Mouse (Mus musculus) cerebellum, adult 11-12 months (tissue): ENCODE data around the gene Cat.

ENCODE experiments used
- DNase-seq: peaks from one replicate; pipeline ENCODE4 v3.0.0; 2022

The Cat gene

DNA sequence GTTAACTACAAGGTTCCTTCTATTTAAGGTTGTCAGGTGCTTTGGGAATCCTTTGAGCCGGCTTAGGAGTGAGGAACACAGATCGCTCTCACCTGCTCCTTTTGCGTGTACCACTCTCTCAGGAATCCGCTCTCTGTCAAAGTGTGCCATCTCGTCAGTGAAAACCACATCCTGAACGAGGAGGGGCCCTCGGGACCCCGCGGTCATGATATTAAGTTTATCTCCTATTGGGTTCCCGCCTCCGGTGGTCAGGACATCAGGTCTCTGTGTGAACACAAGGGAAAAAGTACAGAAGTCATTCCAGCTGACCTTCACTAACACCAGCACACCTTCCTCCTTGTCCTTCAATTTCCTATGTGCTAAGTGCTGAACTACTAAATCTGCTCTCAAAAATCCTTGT, 8.3 kb downstream of the Cat start:
- DNase-seq, result no peak

DNA sequence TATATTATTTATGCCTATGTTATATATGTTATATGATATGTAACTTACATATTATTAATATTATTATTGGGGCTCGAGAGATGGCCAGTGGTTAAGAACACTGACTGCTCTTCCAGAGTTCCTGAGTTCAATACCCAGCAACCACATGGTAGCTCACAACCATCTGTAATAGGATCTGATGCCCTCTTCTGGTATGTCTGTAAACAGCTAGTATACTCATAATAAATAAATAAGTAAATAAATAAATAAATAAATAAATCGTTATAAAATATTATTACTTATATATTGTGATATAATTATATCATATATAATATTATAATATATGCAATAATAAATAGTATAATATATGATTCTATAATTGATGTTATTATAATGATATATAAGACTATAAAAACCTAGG, 8.8 kb downstream of the Cat start:
- no peak for DNase-seq

DNA sequence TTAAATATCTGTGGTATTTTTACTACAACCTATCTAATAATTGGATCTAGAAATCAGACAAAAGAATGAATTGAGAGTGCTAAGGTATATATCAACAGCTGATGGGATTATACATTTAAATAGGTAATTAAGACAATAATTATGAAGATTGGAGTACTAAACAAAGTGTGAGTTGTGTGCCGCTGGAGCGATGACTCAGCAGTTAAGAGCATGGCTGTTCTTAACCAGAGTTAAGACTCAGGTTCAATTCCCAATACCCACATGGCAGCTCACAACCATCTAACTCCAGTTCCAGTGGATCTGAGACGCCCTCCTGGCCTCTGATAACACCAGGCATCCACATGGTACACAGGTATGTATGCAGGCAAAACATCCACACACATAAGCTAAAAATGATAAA, 11.6 kb downstream of the Cat start:
- DNase-seq, result no peak

GRCm38 (mm10) chr2:103466984-103467588, 17.9 kb downstream of the Cat start:
- peak; percentile 70 for DNase-seq

DNA sequence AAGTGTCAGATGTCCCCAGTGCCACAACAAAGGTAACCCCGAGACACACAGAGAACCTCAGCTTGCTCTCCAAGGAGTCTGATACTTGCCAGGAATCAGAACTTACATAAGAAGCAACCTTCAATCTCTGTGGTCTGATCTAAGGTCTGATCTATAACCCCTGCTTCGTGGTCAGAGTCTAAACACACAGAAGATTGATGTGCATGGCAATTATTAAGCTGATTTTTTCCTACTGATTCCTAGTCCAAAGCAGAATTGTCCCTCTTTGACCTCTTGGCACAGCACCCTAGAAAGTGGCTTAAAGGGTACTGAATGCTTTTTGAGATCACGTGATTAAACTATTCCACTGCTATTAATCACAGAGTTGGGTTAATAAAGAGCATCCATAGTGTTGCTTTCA, 18.7 kb downstream of the Cat start:
- no peak for DNase-seq

GRCm38 (mm10) chr2:103465429-103465828, 19.5 kb downstream of the Cat start:
- no peak for DNase-seq

DNA sequence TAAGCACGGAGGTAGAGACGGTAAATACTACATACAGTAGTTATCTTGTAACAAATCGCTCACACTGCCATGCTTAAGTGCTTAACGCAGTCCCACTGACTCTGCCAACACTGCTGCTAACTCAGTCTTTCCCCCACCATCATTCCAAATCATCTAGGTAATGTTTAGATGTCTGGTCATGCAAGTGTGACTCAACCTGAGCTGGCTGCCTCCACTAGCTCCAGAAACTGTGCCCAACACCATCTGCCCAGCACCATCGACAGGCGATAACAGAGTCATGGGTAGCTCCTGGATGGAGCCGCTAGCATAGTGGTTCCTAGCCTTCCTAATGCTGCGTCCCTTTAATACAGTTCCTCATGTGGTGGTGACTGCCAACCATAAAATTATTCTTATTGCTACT, 20.4 kb downstream of the Cat start:
- no peak for DNase-seq

GRCm38 (mm10) chr2:103462746-103463145, 22.2 kb downstream of the Cat start:
- no peak for DNase-seq

DNA sequence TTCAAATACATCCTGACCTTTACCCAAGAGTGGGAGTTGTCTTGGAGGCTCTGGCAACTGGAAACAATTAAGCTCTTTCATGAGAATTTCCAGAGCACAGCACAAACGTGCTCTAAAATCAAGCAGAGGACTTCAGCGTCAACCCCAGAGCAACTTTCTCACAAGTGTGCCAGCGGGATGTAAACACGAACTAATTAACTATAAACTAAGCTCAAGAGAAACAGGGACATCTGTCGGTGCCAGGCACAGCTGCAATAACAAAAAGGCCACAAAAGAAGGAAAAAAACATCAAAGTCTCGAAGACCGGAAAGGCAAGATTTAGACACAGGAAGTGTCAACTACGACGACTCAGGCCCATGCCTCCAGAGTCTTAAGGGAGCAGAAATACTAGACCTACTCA, 23.2 kb downstream of the Cat start:
- DNase-seq, result no peak

- DNase-seq, result no peak
Observed at GRCm38 (mm10) chr2:103461210-103461609, 23.8 kb downstream of the Cat start.

- no peak for DNase-seq
Observed at GRCm38 (mm10) chr2:103459069-103459468, 25.9 kb downstream of the Cat start.

DNA sequence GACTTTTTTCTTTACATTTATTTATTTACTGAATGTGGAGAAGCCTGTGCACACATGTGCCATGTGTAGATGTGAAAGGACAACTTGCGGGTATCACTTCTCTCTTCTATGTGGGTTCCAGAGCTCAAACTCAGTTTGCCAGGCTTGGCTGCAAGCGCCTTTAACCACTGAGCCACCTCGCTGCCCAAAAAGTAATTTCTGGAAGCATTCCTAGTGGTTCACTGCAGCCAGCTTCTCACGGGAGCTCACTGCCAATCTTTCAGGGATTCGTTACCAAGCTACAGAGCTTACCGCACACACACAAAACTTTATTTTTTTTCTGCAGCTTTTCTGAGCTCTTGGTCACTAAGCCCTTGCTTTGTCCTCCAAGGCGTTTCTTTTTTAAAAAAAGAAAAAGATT, 27.3 kb downstream of the Cat start:
- DNase-seq, result no peak

GRCm38 (mm10) chr2:103457048-103457447, 27.9 kb downstream of the Cat start:
- DNase-seq, result no peak

- peak; percentile 67 for DNase-seq
Observed at GRCm38 (mm10) chr2:103456646-103457045, 28.3 kb downstream of the Cat start.

DNA sequence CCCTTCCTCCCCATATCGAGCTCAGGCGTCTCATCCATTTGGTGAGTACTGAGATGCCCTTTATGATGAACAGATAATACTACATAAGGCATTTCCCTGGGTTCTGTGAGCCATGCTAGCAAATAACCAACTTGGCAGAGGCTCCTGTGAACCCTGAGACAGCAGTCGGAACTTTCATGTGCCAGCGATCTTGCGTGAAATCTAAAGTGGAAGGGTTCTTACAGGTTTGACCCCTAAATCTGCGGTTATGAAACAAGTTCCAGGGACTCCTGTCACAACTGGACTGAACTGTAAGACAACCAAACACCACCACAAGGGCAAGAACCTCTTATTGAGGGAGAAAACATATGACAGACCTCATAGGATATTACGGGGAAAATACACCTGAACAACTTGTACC, 29.2 kb downstream of the Cat start:
- no peak for DNase-seq

- DNase-seq, result no peak
Observed at GRCm38 (mm10) chr2:103452550-103452949, 32.4 kb downstream of the Cat start.

GRCm38 (mm10) chr2:103450267-103450666, 34.7 kb downstream of the Cat start:
- DNase-seq, result no peak

- DNase-seq, result no peak
Observed at GRCm38 (mm10) chr2:103449813-103450212, 35.1 kb downstream of the Cat start.

- no peak for DNase-seq
Observed at GRCm38 (mm10) chr2:103448947-103449560, 35.9 kb downstream of the Cat start.

DNA sequence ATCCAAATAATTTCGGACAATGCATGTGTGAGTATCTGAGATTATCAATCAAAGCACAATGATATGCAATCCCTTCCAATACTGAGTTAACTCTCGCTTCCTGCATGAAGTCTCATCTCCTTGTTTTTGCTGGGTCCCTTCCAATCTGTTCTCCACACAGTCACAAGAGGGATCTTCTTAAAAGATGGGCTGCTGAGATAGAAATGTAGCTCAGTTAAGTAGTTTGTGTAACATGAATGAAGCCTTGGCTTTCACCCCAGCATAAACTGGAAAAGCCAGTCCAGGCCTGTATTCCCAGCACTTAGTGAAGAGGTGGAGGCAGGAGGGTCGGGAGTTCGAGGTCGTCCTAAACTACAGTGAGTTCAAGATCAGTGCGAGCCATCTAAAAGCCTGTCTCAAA, 38.6 kb downstream of the Cat start:
- no peak for DNase-seq

DNA sequence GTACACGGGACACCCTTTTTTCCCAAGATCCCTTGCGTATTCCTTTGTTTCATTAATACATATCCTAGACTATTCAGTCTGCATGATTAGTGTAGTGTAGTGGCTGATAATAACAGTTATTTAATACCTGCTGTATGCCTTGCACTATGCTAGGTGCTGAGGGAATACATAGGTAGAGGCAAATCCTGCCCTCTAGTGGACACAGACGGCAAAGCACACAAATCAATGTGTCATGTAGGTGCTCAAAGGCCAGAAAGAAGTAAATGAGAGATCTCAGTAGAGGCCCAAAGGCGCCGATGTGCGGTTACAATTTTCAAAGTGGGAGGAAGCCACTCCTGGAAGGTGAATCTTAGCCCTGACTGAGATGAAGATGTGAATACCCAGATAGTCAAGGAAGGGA, 39.2 kb downstream of the Cat start:
- DNase-seq, result no peak

DNA sequence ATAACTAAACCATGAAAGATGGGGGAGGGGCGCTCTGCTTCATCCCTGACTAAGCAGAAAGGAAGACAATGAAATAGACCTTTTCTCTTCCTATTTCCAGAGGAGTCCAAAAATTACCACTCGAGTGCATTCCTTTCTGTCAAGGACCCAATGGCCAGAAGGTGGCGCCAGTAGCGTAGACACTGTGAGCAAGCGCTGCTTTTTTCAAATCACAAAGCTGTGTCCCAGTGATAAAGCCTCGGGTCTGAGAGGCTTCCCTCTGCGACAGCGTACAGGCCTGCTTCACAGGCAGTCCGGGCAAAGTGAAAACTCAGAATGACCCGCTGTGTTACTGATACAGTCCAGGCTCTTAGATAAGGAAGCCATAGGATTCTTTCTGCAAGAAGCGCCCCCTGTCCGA, 45.2 kb downstream of the Cat start:
- peak; percentile 40 for DNase-seq

DNA sequence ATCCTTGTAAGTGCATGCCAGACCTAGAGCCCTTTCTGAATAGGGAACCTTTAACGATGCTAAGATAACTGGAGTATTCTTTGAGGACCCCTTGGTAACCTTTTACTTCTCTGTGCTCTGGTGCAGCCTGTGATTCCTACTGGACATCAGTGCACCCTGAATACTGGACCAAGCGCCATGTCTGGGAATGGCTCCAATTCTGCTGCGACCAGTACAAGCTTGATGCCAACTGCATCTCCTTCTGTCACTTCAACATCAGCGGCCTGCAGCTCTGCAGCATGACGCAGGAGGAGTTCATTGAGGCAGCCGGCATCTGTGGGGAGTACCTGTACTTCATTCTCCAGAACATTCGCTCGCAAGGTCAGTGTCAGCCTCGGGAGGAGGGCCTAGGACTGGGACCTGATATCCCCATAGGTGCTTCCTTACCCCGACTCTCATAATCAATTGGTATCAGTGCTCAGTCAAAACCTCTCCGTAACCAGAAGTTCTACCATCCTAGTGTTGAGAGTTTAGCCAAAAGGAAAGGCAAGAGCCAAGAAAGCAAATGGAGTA, 45.8 kb downstream of the Cat start:
- peak; percentile 26 for DNase-seq

- DNase-seq, result no peak
Observed at GRCm38 (mm10) chr2:103436534-103436933, 48.4 kb downstream of the Cat start.

DNA sequence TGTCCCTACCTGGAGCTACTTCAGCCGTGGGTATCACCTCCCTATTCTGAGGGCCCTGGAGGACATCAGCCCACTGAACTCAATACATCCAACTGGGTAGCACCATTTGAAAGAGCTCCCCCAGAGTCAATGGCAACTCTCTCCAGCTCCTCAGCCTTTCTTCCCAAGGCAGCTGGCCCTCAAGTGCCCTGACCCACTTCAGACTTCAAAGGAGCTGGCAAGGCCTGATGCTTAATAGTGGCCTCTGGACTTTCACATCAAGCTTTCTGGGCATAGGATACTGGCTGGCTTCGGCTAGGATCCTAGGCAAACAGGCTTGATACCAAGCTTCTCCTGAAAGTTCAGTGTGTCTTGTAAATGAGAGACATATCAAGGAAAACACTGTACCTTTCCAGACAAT, 49.9 kb downstream of the Cat start:
- no peak for DNase-seq
